In the genomic region with DNA sequence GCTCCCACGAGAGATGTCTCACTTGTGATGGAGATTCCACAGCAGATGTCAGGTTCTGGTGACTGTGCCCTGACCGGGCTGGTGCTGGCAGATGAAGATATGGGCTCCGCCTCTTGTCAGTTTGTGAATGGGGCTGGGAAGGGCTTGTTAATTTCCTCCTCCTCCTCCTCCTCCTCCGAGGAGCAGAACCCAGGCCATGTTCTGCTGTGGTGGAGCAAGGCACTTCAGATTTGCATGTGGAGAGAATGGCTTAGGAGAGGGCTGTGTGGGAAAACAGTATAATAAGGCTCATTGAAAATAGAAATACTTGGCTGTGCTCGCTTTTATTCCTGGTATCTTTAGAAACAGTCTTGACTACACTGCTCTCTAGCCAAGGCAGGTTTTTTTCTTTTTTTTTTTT, we compare ENCODE assay signal across 14 mouse cellular contexts.
DNase-seq lines count a peak whose midpoint lies in the region; ATAC-seq lines count a peak whose summit lies in the region.
"Had no signal": no experiment of that assay in that cellular context is flagged by ENCODE, and none has a peak within 500 bp of the region (broad histone marks: within the 10 kb centered on the region; RNA-seq: fewer than 3 reads in every experiment).

No protein-coding gene starts in this region.

- H3K27ac ChIP-seq in hindbrain, embryonic 10.5 days: peak overlapping the region; percentile 16; the same call in 1 of the 2 replicates
- peak overlapping the region; percentile 92 for H3K27ac ChIP-seq in midbrain, embryonic 14.5 days (replicated peaks; ENCODE audit: low read depth, low read length)
- H3K27ac ChIP-seq in liver, embryonic 11.5 days (ENCODE audit: low read depth, low read length): no peak overlapping the region
- H3K27ac ChIP-seq: limb, embryonic 15.5 days had no signal

- H3K4me3 ChIP-seq in hindbrain, embryonic 10.5 days: no peak overlapping the region
- H3K4me3 ChIP-seq in midbrain, embryonic 14.5 days (replicated peaks; ENCODE audit: low read depth, low read length): peak overlapping the region; percentile 41; the same call in 1 of the 2 replicates
- H3K4me3 ChIP-seq in liver, embryonic 11.5 days (ENCODE audit: low read depth, low read length): no peak overlapping the region

- WGBS in hindbrain, embryonic 10.5 days: 35% methylated on average over 5 of the region's 5 CpGs
- 19% methylated on average over 5 of the region's 5 CpGs for WGBS in midbrain, embryonic 14.5 days
- WGBS in liver, embryonic 11.5 days: 52% methylated on average over 5 of the region's 5 CpGs

- no peaks in the 10 kb centered on the region for H3K9me3 ChIP-seq in hindbrain, embryonic 10.5 days
- H3K9me3 ChIP-seq in midbrain, embryonic 14.5 days (ENCODE audit: control insufficient read depth, low read length): no peaks in the 10 kb centered on the region
- no peaks in the 10 kb centered on the region for H3K9me3 ChIP-seq in liver, embryonic 11.5 days (ENCODE audit: control insufficient read depth, low read length)
- H3K9me3 ChIP-seq: limb, embryonic 15.5 days had no signal

- H3K9ac ChIP-seq in midbrain, embryonic 14.5 days (replicated peaks; ENCODE audit: low read length): 0 out of 2 replicates have a peak overlapping the region, but pooled peaks have one; percentile 12
- H3K9ac ChIP-seq in liver, embryonic 11.5 days (ENCODE audit: low read depth, low read length): no peak overlapping the region
- H3K9ac ChIP-seq: limb, embryonic 15.5 days had no signal

- H3K4me1 ChIP-seq in hindbrain, embryonic 10.5 days (replicated peaks): peaks cover 37% of the 10 kb centered on the region
- peaks cover 28% of the 10 kb centered on the region for H3K4me1 ChIP-seq in midbrain, embryonic 14.5 days (ENCODE audit: control insufficient read depth, insufficient read depth, low read length)
- H3K4me1 ChIP-seq in liver, embryonic 11.5 days (replicated peaks; ENCODE audit: control insufficient read depth, insufficient read depth, low read length): no peaks in the 10 kb centered on the region; the same call in 1 of the 2 replicates

- H3K27me3 ChIP-seq in hindbrain, embryonic 10.5 days (ENCODE audit: insufficient read depth, poor library complexity, severe bottlenecking): 0 out of 2 replicates have a peak, but pooled peaks cover 8% of the 10 kb centered on the region
- H3K27me3 ChIP-seq in midbrain, embryonic 14.5 days (ENCODE audit: control insufficient read depth, insufficient read depth, low read length): no peaks in the 10 kb centered on the region
- H3K27me3 ChIP-seq in liver, embryonic 11.5 days (replicated peaks; ENCODE audit: control insufficient read depth, insufficient read depth, low read length): no peaks in the 10 kb centered on the region
- H3K27me3 ChIP-seq: limb, embryonic 15.5 days had no signal

- peak; percentile 45 for ATAC-seq in frontal cortex, adult (ENCODE audit: low TSS enrichment)
- ATAC-seq in midbrain, embryonic 14.5 days (ENCODE audit: low FRiP score, low TSS enrichment): peak; percentile 55
- no peak for ATAC-seq in liver, embryonic 11.5 days (replicated peaks; ENCODE audit: low FRiP score)
- ATAC-seq in megakaryocyte, adult 5-6 weeks (ENCODE audit: poor library complexity, severe bottlenecking): no peak
- ATAC-seq: intestine, postnatal 0 days had no signal

- DNase-seq in frontal cortex, postnatal 25 days (ENCODE audit: low spot score in 2 of 2): no peak
- peak; percentile 18 for DNase-seq in ZHBTc4 (ENCODE audit: low read depth, low spot score)
- peak; percentile 49 for DNase-seq in hindbrain, embryonic 10.5 days (ENCODE audit: low spot score)
- peak; percentile 53 for DNase-seq in midbrain, embryonic 14.5 days
- no peak for DNase-seq in adipocyte (ENCODE audit: low spot score)
- DNase-seq in liver, embryonic 11.5 days (ENCODE audit: low spot score): no peak
- DNase-seq: adrenal gland, adult 2 months; B cell, adult 2 months; gastrocnemius, postnatal 10 days; thymus, adult 18-20 months had no signal

- H3K36me3 ChIP-seq in hindbrain, embryonic 10.5 days: no peaks in the 10 kb centered on the region
- no peaks in the 10 kb centered on the region for H3K36me3 ChIP-seq in midbrain, embryonic 14.5 days (ENCODE audit: control insufficient read depth, insufficient read depth, low read length)
- no peaks in the 10 kb centered on the region for H3K36me3 ChIP-seq in liver, embryonic 11.5 days (ENCODE audit: control insufficient read depth, insufficient read depth, low read length)
- H3K36me3 ChIP-seq: limb, embryonic 15.5 days had no signal

- peak overlapping the region; percentile 54 for H3K4me2 ChIP-seq in midbrain, embryonic 14.5 days (ENCODE audit: low read length)
- H3K4me2 ChIP-seq in liver, embryonic 11.5 days: no peak overlapping the region

Comparison
In these comparisons a context has a peak if more than half of its experiments do, and no peak if none do; other contexts are left out.
1. ATAC-seq: peak in frontal cortex, adult (single experiment) and midbrain, embryonic 14.5 days (single experiment); none in liver, embryonic 11.5 days (single experiment) and megakaryocyte, adult 5-6 weeks (single experiment).
2. DNase-seq: peak in ZHBTc4 (single experiment), hindbrain, embryonic 10.5 days (single experiment) and midbrain, embryonic 14.5 days (single experiment); none in frontal cortex, postnatal 25 days (0 of 2), adipocyte (single experiment) and liver, embryonic 11.5 days (single experiment).